Mouse (Mus musculus) cerebellum, postnatal 10 days (tissue): Measurements from ENCODE around the gene Golm1.
"Not testable (repeated sequence)": the region's sequence is repeated elsewhere in the genome, so short reads cannot be mapped to it uniquely, and the experiment has no call there.

ENCODE experiments used
- DNase-seq, 2 experiments: peaks; one replicate each; pipeline ENCODE4 v3.0.0; 2021; ENCODE audit warnings: mixed read lengths in 2 of 2

Golm1 gene

DNA sequence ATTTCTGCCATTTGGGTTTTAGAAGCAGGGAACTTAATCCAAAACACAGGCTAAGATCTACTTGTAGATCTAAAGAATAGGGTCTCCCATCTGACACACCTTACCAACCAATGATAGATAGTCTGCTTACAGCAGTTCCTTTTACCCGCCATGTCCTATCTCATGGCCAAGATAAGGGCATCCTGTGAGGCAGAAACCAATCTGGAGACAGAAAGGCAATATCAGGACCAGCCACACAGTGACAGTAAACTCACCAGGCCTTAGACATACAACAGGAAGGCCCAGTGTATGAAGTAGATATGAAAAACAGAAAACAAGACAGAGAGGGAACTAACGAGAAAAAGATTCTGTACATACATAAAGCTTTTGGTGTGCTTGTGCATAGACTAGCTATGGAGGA lies 32.8 kb downstream of the Golm1 start:
- no peak for DNase-seq

DNA sequence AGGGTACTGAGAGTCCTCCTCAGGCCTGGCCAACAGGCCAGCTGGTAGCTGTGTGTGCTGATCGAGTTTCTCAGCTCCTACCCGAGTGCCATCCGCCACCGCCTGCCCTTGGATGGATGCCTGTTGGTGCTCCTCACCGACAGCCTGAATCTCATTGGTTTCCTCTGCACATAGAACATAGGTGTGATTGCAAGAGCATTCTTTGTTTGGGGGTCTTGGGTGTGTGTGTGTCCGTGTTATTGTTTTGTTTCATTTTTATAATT lies 35.5 kb downstream of the Golm1 start:
- peak; percentile 88 for DNase-seq

DNA sequence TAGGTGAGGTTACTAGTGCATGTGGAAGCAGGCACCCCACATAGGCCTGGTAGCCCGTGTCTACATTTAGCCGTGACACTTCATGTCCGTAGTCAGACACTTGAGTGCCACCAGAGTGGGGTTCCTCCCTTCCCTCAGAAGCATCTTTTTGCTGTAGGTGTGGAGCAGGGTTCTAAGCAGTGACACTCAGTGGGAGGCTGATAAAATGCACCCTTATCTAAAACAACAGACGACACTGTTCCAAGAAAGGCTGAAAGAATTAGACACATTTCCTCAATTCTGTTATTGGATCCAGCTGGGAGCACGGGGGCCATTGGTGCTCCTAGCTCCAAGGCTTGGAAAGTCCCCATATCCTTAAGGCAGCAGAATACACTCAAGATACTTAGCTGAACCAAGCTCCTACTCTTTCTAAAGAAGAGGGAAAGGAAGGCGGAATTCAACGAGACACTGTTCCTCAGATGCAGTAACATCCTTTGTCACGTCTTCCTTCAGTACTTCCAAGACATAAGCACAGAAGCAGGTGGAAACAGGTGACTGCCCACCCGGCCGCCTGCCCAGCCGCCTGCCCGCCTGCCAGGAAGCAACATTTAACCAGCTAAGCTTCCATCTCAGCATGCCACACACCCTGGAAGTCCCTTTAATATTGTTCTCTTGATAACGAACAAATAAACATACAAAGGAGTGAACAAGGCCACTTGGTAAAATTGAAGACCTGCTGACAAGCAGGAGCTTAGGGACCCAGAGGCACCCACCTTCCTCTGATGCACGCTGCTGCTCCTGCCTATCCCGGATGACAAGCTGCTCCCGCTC lies 36.0 kb downstream of the Golm1 start:
- DNase-seq, result peak; percentile 69 to 76

- no peak for DNase-seq
These were observed 37.8 kb downstream of the Golm1 start for GRCm38 (mm10) chr13:59637800-59638199.

- no peak for DNase-seq
These were observed 41.0 kb downstream of the Golm1 start for GRCm38 (mm10) chr13:59634637-59635036.

DNA sequence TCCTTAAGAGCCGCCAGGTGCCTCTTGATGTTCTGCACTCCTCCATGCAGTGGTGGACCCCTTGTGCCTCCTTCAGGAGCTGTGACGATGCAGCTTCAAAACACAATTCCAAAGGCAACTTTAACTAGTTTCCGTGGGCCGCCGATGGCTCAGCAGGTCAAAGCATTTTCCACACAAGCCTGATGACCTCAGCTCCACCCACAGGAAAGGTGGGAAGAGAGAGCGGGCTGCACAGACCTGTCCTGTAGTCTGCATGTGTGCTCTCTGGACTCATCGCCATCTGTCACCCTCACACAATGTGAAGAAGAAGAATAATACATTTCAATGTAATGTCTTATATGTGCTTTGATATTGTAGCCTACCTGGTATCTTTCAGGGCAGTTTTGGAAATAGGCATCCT lies 48.9 kb downstream of the Golm1 start:
- DNase-seq, result peak in 1 of 2 experiments; percentile 24

DNA sequence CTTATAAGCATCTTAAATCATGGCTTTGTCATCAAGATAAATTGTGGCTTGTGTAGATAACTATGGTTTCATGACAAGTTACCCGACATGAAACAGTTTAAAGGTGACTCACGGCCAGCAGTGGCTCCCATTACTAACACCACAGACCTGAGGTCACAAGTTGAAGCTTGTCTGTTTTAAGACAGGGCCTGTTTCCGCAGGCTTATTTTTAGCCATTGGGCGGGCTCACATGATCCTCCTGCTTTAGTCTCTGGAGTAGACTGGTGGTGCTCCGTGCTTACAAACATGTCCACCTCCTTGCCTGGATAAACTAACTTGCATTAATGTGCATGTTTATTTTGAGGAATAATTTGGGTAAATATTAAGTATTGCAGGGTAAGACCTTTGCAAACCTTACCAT lies 50.7 kb downstream of the Golm1 start:
- no peak for DNase-seq

GRCm38 (mm10) chr13:59624389-59624788 lies 51.2 kb downstream of the Golm1 start:
- DNase-seq, result no peak

GRCm38 (mm10) chr13:59621643-59622489 lies 53.7 kb downstream of the Golm1 start:
- no peak for DNase-seq

- DNase-seq, result no peak
These were observed 57.1 kb downstream of the Golm1 start for GRCm38 (mm10) chr13:59618463-59618862.

- no peak for DNase-seq
These were observed 60.1 kb downstream of the Golm1 start for GRCm38 (mm10) chr13:59615554-59615953.

DNA sequence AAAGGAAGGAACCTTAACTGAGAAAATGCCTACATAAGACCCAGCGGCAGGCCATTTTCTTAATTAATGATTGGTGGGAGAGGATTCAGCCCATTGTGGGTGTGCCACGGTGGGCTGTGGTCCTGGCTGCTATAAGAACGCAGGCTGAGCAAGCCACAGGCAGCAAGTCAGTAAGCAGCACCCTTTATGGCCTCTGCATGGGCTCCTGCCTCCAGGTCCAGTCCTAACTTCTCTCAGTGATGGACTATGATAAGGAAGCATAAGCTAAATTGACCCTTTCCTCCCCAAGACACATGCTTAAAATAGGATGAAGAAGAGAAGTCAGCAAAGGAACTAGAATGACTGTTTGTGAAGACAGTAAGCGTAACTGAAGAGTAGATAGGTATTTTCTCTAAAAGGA lies 60.5 kb downstream of the Golm1 start:
- DNase-seq, result no peak

- DNase-seq, result no peak
These were observed 61.7 kb downstream of the Golm1 start for GRCm38 (mm10) chr13:59613868-59614267.

DNA sequence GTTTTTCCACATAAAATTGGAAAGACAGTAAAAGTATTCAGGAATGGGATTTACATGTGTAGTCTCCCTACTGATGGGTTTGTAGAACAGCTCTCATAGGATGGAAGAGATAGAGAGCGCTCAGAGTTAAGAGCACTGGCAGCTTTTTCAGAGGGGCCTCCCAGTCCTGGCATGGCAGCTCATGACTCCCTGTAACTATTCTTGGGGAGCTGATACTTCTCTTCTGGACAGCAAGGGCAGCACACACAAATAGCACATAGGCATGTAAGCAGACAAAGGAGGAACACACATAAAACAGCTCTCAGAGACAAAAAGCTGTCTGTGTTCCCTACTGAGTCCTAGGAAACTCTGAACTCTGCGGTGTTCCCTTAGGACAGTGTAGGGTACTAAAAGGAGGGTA lies 65.2 kb downstream of the Golm1 start:
- no peak for DNase-seq

- no peak for DNase-seq
These were observed 65.7 kb downstream of the Golm1 start for GRCm38 (mm10) chr13:59609885-59610284.

DNA sequence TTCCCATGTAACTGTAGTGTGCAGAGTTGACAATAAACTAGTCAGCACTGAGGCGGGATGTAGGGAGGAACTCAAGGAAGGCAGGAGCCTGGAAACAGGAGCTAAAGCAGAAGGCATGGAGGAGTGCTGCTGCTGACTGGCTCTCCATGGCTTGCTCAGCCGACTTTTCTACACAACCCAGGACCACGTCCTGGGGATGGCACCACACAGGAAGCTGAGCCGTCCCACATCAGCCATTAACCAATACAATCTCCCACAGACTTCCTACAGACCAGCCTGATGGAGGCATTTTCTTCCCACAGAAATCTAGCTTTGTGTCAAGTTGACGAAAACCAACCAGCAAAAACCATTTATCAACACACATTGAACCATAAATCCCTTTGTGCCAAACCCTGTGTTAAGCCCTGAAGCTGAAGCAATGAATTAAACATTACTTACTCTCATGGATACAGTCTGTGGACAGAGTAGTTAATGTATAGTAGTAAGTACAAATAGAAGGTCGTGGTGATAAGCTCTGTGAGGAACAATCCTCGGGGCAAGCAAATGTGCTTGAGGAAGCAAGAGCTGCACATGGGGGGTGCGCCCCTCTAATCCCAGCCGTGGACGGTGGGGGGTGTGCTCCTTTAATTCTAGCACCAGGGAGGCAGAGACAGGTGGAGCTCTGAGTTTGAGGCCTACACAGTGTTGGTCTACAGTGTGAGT lies 70.2 kb downstream of the Golm1 start:
- DNase-seq, result no peak

DNA sequence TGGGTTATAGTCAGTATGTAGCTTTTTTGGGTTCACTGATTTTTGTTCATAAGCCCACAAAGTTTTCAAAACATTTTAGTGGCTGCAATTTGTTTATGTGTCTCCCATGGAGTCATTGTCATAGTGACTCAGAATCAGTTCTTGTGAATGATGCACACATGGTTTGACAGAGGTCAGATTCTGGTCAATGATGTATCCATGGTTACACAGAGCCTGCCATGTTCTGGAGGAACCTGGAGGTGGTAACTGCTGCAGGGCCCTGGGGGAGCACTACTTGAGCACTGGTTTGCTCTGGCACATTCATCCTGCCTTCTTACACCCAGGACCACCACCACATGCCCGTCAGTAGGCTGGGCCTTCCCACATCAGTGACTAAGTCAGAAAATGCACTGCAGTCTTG lies 71.1 kb downstream of the Golm1 start:
- no peak for DNase-seq

DNA sequence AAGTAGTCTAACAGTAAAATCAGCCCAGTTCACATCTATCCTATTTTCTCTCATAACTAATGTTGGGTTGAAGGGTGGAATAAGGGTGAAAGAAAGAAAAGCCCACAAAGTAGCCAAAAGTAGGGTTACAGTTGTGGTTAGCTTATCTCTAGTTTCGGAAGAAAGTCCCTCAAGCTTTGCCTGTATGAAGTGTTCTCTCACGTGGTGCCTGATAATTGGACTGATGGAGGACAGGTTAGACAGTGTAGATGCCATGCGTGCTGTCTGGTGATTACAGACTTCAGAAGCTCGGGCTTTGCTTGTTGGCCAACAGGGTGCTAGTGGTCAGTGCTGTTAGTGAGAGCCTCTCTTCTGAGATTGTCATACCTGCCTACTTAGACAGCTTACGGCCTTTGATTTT lies 72.5 kb downstream of the Golm1 start:
- DNase-seq, result no peak

- no peak for DNase-seq
These were observed 83.0 kb downstream of the Golm1 start for GRCm38 (mm10) chr13:59592630-59593029.

DNA sequence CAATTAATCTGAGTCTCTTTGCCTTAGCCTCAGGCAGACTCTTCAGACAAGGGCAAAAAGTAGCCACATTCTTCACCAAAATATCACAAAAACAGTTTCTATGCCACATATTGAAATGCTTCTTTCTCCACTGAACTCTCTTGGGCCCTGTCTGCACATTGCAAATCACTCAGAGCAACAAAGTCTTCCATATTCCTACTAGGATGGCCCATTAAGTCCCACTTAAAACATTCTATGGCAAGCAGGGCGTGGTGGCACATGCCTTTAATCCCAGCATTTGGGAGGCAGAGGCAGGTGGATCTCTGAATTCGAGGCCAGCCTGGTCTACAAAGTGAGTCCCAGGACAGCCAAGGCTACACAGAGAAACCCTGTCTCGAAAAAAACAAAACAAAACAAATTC lies 83.6 kb downstream of the Golm1 start:
- DNase-seq, result not testable (repeated sequence)

DNA sequence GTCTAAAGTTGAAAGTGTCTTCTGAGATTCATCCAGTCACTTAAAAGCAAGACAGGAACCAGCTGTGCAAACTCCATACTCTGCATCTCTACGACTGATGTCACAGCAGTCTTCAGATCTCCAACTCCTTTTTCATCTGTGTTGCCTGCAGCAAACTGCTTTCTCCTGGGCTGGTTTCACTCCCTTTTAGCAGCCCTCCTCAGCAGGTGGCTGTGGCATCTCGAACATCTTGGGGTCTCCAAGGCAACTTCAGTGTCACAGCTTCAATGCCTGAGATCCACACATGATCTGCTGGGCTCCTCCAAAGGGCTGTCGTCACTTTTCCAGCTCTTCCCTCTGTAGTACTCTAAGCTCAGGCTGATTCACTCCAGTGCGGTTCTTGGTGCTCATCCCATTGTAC lies 84.9 kb downstream of the Golm1 start:
- no peak for DNase-seq

DNA sequence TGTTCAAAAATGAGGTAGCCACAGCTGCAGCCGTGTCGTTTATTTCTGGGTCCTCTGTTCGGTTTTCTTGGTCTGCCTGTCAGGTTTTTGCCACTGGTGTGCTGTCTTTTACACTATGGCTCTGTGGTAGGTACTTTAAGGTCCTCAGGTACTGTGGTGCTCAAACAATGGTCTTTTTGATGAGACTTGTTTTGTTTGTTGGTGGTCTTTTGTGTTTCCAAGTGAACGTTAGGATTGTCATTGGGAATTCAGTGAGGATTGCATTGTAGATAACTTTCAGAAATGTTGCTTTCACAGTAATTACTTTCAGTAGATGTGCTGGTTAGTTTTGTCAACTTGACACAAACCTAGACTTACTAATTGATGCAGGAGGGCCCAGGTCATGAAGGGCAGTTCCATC lies 85.9 kb downstream of the Golm1 start:
- no peak for DNase-seq

DNA sequence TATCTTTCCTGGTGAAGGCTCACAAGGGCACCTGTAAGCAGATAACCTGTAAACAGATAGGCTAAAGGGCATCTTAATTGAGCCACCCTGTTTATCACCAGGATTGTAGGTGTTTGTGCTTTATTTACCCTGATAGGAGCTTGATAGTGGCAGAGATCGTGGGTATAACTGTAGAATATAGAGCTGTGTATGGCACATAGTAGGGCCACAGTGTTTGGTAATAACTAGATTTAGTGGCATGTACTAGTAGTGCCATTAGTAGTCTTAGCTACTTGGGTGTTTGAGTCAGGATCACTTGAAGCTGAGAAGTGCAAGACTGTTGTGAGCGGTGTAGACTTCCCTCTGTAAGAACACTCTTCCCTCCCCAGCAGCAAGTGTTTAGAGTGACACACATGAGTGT lies 88.4 kb downstream of the Golm1 start:
- DNase-seq, result no peak

GRCm38 (mm10) chr13:59585648-59586005 lies 90.0 kb downstream of the Golm1 start:
- no peak for DNase-seq
